Mouse (Mus musculus) neural tube, embryonic 14.5 days (tissue): ENCODE data around the gene Frmd5. TPM values are rescaled to one million over a fixed set of nuclear protein-coding genes. Genes with fewer than 3 reads are reported as not detected.

ENCODE experiments used
- ATAC-seq: fragments of 200-750 bp; cut with Nextera tagmentation; 2 replicates; pipeline ENCODE4 v1.8.0; 2017; ENCODE audit warnings: low read depth, mild to moderate bottlenecking, moderate TSS enrichment, moderate library complexity
- H3K27ac ChIP-seq: fragments of 300-500 bp; sonication (generic); 2 replicates; pipeline ENCODE4 v1.5.1; 2014; ENCODE audit warnings: low read depth, mild to moderate bottlenecking, control low read depth, low read length, moderate library complexity, mixed read lengths
- H3K27me3 ChIP-seq: fragments of 300-500 bp; sonication (generic); 2 replicates; pipeline ENCODE4 v1.6.1; 2014; ENCODE audit warnings: low read length; ENCODE audit not compliant: control insufficient read depth, insufficient read depth
- H3K36me3 ChIP-seq: fragments of 300-500 bp; sonication (generic); 2 replicates; pipeline ENCODE4 v1.6.1; 2014; ENCODE audit warnings: low read length, mixed read lengths; ENCODE audit not compliant: control insufficient read depth, insufficient read depth
- H3K4me1 ChIP-seq: fragments of 300-500 bp; sonication (generic); 2 replicates; pipeline ENCODE4 v1.6.1; 2014; ENCODE audit warnings: low read length; ENCODE audit not compliant: control insufficient read depth, insufficient read depth
- H3K4me2 ChIP-seq: fragments of 300-500 bp; sonication (generic); 2 replicates; pipeline ENCODE4 v1.6.1; 2014; ENCODE audit warnings: mild to moderate bottlenecking, low read depth, low read length, control low read depth
- H3K4me3 ChIP-seq: fragments of 300-500 bp; sonication (generic); 2 replicates; pipeline ENCODE4 v1.5.1; 2014; ENCODE audit warnings: low read depth, low read length, control low read depth, mixed read lengths
- H3K9ac ChIP-seq: fragments of 300-500 bp; sonication (generic); replicated peaks from 2 replicates; pipeline ENCODE4 v1.6.1; 2014; ENCODE audit warnings: low read depth, mild to moderate bottlenecking, control low read depth, low read length, mixed read lengths
- H3K9me3 ChIP-seq: fragments of 300-500 bp; sonication (generic); 2 replicates; pipeline ENCODE4 v1.6.1; 2016; ENCODE audit warnings: low read length; ENCODE audit not compliant: control insufficient read depth
- WGBS: fragments of 180-500 bp; shearing (Covaris S2); extraction: QIAGEN DNeasy Blood & Tissue Kit; methylation state at CpG from one replicate; pipeline ENCODE4 v1.1.7; 2014; 5-methylcytosine and 5-hydroxymethylcytosine counted together
- polyA plus RNA-seq: library from polyadenylated mRNA; unstranded; fragments of >200 nt; fragmentation: Nextera tagmentation; extraction: Ambion mirVana; gene quantifications from 2 replicates; pipeline ENCODE4 v1.2.1, GENCODE M21; 2014

The Frmd5 gene
- polyA plus RNA-seq, 1 experiment from 2014 or later, result 31.2 TPM

GRCm38 (mm10) chr2:121575741-121576201 lies 231.1 kb downstream of the Frmd5 start:
- Histone ChIP-seq H3K4me1 (no peaks in the 10 kb centered on the region), H3K9me3 (no peaks in the 10 kb centered on the region), H3K36me3 (peaks cover 5% of the 10 kb centered on the region; the same call in 1 of the 2 replicates), H3K27me3 (no peaks in the 10 kb centered on the region), H3K4me3 (no peak overlapping the region), H3K27ac (no peak overlapping the region), H3K9ac (no peak overlapping the region), H3K4me2 (no peak overlapping the region)
- ATAC-seq, result no peak
- WGBS, result 54% methylated on average over 8 of the region's 8 CpGs

- peaks cover 9% of the 10 kb centered on the region; the same call in 1 of the 2 replicates for H3K36me3 ChIP-seq
- H3K27me3 ChIP-seq, result no peaks in the 10 kb centered on the region
- no peak overlapping the region for H3K27ac ChIP-seq
- no peak for ATAC-seq
- H3K9ac ChIP-seq, result no peak overlapping the region
- no peaks in the 10 kb centered on the region for H3K4me1 ChIP-seq
- no peak overlapping the region for H3K4me3 ChIP-seq
- no peaks in the 10 kb centered on the region for H3K9me3 ChIP-seq
- no peak overlapping the region for H3K4me2 ChIP-seq
- WGBS, result 87% methylated on average over 9 of the region's 9 CpGs
These were observed 232.7 kb downstream of the Frmd5 start for GRCm38 (mm10) chr2:121574066-121574630.

- H3K4me2 ChIP-seq, result no peak overlapping the region
- H3K9me3 ChIP-seq, result no peaks in the 10 kb centered on the region
- 22% methylated on average over 7 of the region's 7 CpGs for WGBS
- H3K36me3 ChIP-seq, result peaks cover 15% of the 10 kb centered on the region; the same call in 1 of the 2 replicates
- peak; percentile 93 for ATAC-seq
- no peaks in the 10 kb centered on the region for H3K4me1 ChIP-seq
- no peaks in the 10 kb centered on the region for H3K27me3 ChIP-seq
- no peak overlapping the region for H3K9ac ChIP-seq
- H3K4me3 ChIP-seq, result no peak overlapping the region
- H3K27ac ChIP-seq, result no peak overlapping the region
These were observed 235.1 kb downstream of the Frmd5 start for GRCm38 (mm10) chr2:121571780-121572179.

- H3K4me2 ChIP-seq, result no peak overlapping the region
- H3K4me1 ChIP-seq, result no peaks in the 10 kb centered on the region
- H3K27ac ChIP-seq, result no peak overlapping the region
- no peak for ATAC-seq
- 79% methylated on average over 8 of the region's 8 CpGs for WGBS
- H3K36me3 ChIP-seq, result peaks cover 15% of the 10 kb centered on the region; the same call in 1 of the 2 replicates
- H3K9ac ChIP-seq, result no peak overlapping the region
- no peak overlapping the region for H3K4me3 ChIP-seq
- H3K9me3 ChIP-seq, result no peaks in the 10 kb centered on the region
- H3K27me3 ChIP-seq, result no peaks in the 10 kb centered on the region
These were observed 235.8 kb downstream of the Frmd5 start for GRCm38 (mm10) chr2:121570999-121571655.

DNA sequence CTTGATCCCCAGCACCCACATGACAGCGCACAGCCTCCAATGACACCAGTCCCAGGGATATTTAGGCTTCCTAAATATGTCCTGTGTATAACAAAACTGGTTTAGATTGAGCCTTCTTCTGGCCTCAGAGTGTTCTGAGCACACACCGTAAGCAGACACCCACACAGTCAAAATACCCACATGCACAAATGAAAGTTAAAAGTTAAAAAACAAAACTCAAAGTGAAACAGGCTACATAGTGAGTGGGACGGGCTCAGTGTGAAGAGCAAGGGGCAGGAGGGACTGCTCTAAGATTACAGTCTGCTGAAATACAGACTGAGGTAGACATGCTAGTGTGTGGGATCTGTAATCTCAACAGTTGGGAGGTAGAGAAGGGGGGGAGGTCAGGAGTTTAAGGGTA lies 236.8 kb downstream of the Frmd5 start:
- Histone ChIP-seq H3K4me1 (no peaks in the 10 kb centered on the region), H3K4me2 (no peak overlapping the region), H3K4me3 (no peak overlapping the region), H3K27me3 (no peaks in the 10 kb centered on the region), H3K27ac (no peak overlapping the region), H3K9ac (no peak overlapping the region), H3K36me3 (peaks cover 15% of the 10 kb centered on the region; the same call in 1 of the 2 replicates), H3K9me3 (no peaks in the 10 kb centered on the region)
- ATAC-seq, result no peak
- 96% methylated on average over 3 of the region's 3 CpGs for WGBS

DNA sequence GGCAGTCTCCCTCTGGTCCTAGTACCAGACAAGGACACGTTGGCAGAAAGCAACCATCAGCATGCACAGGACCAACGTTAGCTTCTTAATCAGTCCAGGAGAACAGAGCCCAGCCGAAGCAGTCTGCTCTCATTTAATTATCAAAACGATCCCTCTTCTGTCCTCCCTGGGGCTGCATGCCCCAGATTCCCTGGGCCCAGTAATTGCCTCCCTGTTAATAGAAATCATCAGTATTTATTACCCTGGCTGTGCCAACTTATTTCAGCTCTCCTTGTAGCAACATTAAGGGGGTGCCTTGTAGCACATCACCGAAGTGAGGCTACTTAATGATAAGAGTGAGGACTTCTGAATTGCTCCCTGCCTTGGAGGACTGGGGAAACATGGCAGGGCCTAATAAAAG lies 241.0 kb downstream of the Frmd5 start:
- Histone ChIP-seq H3K9ac (no peak overlapping the region), H3K36me3 (peaks cover 14% of the 10 kb centered on the region), H3K27ac (no peak overlapping the region), H3K27me3 (no peaks in the 10 kb centered on the region), H3K9me3 (no peaks in the 10 kb centered on the region), H3K4me3 (no peak overlapping the region), H3K4me1 (no peaks in the 10 kb centered on the region), H3K4me2 (no peak overlapping the region)
- no peak for ATAC-seq
- WGBS, result 30% methylated on average over 5 of the region's 5 CpGs

DNA sequence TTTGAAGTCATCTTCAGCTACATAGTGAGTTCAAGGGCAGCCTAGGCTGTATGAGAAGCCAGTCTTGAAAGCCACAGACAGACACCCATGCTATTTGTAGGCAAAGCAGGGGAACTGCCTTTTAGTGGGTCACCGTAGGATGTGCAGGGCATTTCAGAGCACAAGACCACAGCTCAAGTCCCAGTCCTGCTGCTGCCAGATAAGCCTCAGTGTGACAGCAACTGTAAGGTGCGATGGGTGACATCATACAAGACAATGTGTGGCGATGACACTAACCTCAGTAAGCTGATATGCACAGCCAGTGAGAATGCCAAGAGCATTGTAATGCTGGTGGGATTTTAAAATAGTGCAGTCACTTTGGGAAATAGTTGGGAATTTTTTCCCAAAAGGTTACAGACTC lies 243.8 kb downstream of the Frmd5 start:
- Histone ChIP-seq H3K27me3 (no peaks in the 10 kb centered on the region), H3K9me3 (no peaks in the 10 kb centered on the region), H3K4me3 (no peak overlapping the region), H3K36me3 (peaks cover 19% of the 10 kb centered on the region), H3K4me1 (no peaks in the 10 kb centered on the region), H3K27ac (no peak overlapping the region), H3K9ac (no peak overlapping the region), H3K4me2 (no peak overlapping the region)
- 95% methylated on average over 3 of the region's 3 CpGs for WGBS
- no peak for ATAC-seq

DNA sequence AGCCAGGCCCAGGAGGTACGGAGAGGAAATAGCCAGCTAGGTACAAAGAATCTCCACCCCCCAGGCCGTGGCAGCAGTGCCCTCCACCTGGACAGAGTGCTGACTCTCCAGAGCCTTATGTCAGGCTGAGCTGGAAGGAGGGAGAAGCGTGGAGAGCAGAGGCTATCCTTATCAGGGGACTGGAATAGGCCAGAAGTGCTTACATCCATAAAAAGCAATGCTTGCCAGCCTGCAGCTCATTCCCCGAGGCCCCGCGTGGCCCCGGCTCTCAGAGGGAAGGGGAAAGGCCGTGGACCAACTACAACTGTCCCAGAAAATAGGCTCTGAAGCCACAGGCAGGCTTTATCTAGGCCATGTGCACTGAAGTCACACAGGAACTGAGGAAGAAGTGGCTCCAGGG lies 255.6 kb downstream of the Frmd5 start:
- H3K9me3 ChIP-seq, result no peaks in the 10 kb centered on the region
- H3K27ac ChIP-seq, result no peak overlapping the region
- WGBS, result 86% methylated on average over 8 of the region's 8 CpGs
- no peak for ATAC-seq
- H3K4me1 ChIP-seq, result no peaks in the 10 kb centered on the region
- no peak overlapping the region for H3K9ac ChIP-seq
- H3K27me3 ChIP-seq, result no peaks in the 10 kb centered on the region
- H3K4me3 ChIP-seq, result no peak overlapping the region
- no peak overlapping the region for H3K4me2 ChIP-seq
- H3K36me3 ChIP-seq, result peaks cover 37% of the 10 kb centered on the region

DNA sequence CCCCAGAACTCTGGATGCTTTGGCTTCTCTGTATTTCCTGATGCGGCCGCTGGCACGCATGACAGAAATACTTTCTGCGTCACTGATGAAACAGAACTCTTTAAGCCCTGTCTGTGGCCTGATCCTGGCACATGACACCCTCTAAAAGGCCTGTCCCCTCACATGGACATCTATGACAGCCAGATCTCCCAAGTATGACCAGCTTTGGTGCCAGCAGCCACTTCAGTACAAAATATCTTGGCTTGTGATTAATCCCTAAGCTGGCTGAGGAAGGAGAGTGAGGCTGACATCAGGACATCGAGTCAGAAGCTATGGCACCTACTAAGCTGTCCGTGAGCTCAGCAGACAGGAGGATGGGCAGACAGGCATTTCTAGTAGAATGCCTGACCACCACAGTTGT lies 257.3 kb downstream of the Frmd5 start:
- Histone ChIP-seq H3K4me1 (no peaks in the 10 kb centered on the region), H3K4me2 (no peak overlapping the region), H3K36me3 (peaks cover 40% of the 10 kb centered on the region), H3K4me3 (no peak overlapping the region), H3K9ac (no peak overlapping the region), H3K9me3 (no peaks in the 10 kb centered on the region), H3K27me3 (no peaks in the 10 kb centered on the region), H3K27ac (no peak overlapping the region)
- 96% methylated on average over 6 of the region's 6 CpGs for WGBS
- no peak for ATAC-seq
